Mouse (Mus musculus): Measurements from ENCODE around the gene Naa80.
A peak's percentile ranks its signal among the peaks of the same experiment; 100 is the strongest.

The Naa80 gene

DNA sequence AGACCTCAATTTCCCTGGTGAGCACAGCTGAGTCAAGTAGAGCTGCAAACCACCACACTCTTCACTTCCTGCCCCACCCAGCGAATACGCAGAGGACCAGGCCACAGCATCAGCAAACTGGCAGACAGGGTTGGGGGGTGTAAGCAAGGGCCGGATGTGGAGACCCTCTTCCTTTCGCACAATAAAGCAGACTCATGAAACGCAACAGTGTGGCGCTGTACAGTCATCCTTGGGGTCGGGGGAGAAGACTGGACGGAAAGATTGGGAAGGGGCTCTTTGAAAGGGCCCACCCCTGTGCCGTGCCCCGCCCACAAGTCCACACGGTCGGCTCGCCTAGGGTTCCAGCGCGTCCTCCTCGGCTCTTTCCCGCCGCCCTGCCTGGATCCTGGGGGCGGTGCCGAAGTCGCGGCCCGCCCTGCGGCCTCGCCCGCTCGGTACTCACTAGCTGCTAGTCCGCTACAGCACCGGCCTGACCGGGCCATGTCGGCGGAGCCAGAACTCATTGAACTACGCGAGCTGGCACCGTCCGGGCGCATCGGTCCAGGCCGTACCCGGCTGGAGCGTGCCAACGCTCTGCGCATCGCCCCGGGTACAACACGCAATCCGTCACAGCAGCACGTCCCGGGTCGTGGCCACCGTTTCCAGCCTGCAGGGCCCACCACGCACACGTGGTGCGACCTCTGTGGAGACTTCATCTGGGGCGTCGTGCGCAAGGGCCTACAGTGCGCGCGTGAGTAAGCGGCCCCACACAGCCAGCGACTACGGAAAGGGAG lies 27.4 kb upstream of the Naa80 start, which contains the start of gene Rassf1:
TSS of gene Rassf1 (plus strand) at position 439 of the 773 bp plus-strand sequence.
- DNase-seq (ENCODE audit: low read depth), result peak; percentile 93

DNA sequence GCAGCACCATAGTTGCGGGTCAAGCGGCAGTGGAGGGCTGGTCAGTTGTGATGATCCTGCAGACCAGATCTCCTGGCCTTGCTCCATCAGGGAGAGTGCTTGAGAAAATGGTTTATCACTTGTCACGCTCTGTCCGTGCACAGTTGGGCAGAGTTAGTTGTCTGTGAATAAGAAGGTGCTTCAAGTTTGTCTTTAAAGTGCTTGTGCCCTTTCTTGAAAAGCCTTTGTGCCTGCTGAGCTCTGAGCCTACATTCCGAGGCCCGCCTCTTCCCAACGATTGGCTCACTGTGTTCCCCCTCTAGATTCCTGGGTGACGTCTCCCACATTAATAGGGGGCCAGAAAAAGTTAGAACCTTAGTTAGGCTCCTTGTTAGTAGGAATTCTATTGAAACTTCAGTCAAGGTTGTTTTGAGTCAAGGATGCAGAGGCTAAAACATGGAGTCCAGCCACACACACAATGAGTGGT lies 26.8 kb upstream of the Naa80 start:
- no peak for DNase-seq (ENCODE audit: low read depth)

DNA sequence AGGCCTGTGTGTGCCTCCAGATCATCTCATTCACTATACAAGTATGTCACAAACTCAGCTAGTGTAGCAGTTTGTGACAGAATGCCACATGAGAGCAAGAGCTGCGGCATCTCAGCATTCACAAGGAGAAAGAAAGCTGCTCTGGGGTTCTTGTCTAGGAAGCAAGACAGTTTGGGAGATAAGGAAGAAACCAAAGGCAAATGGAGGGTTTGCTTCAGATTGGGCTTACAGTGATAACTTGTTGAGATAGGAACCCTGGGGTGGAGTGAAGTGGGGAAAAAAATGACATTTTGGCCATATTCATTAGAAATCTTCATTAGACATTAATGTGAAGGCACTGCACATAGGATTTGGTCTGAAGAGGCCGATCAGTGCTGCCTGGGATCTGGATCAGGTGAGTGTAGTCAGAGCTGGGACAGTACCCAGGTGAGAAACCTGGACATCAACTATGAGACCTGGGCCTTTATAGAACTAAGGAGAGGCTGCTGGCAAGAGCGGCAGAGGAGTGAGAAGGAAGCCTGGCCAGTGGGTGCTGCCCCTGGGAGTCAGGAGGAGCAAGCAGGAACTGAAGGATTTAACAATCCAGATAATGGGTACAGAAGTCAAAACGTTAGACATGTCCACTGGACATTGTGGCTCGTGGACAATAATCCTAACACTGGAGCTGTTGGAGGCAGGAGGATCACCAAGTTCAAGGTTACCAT lies 25.8 kb upstream of the Naa80 start:
- DNase-seq (ENCODE audit: low read depth), result peak; percentile 38

DNA sequence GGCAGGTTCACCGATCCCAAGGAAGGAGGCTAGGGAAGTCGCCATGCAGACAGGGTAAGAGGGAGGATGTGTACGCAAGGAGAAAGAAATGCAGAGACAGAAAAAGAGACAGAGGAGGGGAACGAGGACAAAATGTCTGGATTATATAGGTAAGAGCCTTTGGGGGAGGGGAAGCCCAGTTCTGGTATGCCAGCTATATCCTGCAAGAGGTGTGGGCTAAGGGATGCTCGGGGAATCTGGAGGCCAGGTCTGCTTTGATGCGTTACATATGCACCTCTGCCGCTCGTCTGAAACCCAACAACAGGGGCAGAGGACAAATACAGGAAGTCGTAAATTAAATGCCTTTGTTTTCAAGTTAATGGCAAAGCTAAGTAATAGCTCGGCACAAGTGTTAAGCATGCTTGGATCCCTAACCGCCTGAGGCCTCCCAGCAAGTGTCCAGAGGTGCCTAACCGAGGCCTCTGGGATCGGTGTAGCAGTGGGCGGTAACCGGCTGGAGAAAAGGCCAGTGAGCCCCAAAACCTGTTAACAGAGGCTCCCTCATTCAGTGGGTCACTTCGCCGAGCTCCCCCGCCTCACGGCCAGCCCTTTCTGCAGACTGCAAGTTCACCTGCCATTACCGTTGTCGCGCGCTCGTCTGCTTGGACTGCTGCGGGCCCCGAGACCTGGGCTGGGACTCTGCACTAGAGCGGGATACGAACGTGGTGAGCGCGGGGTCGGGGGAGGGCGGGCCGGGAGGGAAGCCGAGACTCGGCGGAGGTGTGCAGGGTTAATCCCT lies 25.0 kb upstream of the Naa80 start:
- peak; percentile 65 for DNase-seq (ENCODE audit: low read depth)

DNA sequence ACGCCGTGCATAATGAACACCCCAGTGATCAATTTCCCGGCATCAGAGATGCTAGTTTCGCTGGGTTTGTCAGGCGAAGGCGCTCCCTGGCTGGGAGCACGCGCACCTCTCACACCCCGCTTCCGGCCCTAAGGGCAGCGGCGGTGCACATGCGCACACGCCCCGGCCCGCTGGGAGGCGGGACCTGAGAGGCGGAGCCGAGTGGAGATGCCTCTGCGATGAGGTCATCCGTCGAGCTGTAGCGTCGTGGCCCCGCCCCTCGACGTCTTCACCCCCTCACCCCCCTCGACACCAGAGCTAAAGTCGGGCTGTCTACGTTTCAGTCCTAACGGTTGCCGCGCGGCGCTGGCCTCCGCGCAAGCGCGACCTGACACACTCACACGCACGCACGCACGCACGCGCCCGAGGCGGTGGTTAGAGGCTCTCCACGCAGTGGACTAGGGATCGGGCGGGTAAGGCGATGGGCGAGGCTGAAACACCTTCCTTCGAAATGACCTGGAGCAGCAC lies 24.3 kb upstream of the Naa80 start:
- peak; percentile 99 for DNase-seq (ENCODE audit: low read depth)

DNA sequence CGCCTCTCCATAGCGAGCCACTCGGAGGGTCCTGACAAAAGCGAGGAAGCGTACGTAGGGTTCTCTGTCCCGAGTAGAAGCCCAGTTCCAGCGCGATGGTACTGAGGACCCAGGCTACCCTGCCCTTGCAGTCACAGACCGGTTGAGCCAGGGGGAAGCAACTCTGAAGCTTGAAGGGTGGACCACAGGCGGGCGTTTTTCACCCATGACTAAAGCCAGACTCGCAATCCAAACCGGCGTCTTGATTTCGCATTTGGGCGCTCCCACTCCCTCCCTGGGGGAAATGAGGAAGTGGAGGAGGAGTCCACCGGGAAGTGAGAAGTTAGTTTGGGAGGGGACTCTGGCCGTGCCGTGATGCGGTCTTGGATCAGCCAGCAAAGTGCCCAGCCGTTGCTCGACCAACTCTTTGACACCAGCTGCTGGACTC lies 23.6 kb upstream of the Naa80 start:
- DNase-seq (ENCODE audit: low read depth), result no peak

DNA sequence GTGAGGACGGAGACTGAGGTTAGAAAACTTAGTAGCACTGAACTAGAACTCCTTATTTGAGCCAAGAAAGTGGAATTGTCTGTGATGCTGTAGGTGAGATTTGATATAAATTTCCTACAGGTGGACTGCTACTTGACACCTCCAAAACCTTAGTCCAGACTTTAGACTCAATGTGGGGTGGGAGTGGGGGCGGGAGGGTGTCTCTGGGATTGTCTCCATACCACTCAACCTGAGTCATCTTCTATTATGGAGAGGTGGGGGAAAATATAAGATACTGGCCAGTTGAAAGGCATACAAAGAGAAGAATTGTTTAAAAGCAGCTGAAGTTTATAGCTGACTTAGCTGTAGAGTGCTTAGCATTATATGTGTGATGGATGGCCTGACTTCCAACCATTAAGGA lies 23.0 kb upstream of the Naa80 start:
- DNase-seq (ENCODE audit: low read depth), result no peak

DNA sequence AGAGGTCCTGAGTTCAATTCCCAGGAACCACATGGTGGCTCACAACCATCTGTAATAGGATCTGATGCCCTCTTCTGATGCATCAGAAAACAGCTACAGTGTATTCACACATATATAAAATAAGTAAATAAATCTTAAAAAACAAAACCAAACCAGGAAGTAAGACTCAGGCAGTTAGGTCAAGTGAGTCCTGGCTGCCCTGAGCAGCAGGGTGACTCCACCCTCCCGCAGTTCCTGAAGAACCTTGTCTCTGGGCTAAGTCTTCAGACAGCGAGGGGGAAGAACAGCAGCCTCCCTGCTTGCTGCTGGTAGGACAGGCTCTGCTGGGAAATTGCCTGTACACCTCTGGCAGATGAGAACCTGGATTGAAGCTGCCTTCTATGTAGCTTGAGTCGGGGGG lies 22.3 kb upstream of the Naa80 start:
- DNase-seq (ENCODE audit: low read depth), result peak; percentile 35

- peak; percentile 96 for DNase-seq (ENCODE audit: low read depth)
These were observed 15.6 kb upstream of the Naa80 start, which contains the start of gene Tusc2 for GRCm38 (mm10) chr9:107563029-107563581. Gene Tusc2 (plus strand): TSS chr9:107563255.

DNA sequence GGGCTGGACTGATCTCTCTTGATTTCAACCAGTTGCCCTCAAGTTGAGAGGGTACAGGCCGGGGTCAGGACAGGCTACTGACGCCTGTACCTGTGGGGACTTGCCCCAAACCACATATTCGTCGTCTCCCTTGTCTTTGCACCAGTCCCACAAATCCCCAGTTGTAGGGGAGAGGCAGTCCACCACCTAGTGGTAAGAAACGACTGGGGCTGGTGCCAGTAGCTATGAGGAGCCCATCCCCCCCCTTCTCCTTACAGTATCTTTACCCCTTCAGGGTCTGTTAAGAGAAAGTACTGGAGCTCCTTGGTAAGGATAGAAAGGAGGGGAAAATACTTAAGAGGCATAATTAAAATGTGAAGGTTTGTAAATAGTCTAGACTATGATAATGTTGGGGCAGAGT lies 13.1 kb upstream of the Naa80 start:
- DNase-seq (ENCODE audit: low read depth), result peak; percentile 56

GRCm38 (mm10) chr9:107566041-107566709 lies 12.5 kb upstream of the Naa80 start:
- peak; percentile 89 for DNase-seq (ENCODE audit: low read depth)

DNA sequence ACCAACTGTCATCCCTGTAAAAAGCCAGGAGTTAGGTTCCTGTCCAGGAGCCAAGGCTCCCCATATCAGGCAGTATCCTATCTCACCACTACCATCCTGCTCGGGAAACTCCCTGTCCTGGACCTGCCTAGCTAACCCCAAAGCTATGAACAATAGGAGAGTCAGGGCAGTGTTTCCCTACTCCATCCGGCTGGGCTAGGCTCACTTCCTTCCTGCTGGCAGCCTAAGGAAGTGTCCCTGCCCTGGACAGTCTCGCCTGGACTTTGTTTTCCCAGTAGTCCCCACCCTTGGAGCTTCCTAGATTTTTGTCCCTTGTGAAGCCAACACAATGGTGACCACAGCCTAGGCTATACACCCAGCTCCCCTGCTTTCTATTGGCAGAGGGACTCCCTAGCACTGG lies 11.8 kb upstream of the Naa80 start:
- no peak for DNase-seq (ENCODE audit: low read depth)

DNA sequence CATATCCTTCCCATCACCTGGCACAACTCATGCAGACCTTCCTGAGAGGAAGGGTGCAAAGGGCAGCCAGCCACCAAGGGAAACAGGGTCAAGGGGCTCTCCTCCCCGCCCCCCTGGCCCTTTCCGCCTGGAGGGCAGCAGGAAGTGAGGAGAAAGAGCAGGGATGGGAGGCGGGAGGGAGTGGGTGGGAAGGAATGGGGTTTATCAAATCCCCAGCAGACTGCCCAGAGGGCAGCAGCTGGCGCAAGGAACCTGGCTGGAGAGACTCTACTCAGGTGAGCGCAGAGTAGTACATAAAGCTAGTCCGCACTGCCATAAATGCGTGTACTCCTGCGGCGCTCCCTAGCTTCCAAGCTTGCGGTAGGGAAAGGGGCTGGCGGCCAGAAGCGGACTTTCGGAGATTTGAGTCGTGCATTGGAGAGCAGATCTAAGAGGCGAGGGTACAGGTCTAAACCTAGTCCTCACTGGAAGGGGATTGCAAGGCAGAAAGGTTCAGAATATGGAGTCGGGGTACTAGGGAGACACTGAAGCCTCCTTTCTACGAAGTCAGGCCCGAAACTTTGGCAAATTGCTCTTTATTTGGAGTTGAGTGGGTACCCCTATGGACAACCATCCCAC lies 10.9 kb upstream of the Naa80 start, which contains the start of gene Hyal2:
TSS of gene Hyal2 (plus strand) at position 244 of the 618 bp plus-strand sequence.
- DNase-seq (ENCODE audit: low read depth), result no peak

- peak; percentile 93 for DNase-seq (ENCODE audit: low read depth)
These were observed 10.1 kb upstream of the Naa80 start for GRCm38 (mm10) chr9:107568331-107569261.

GRCm38 (mm10) chr9:107569270-107569669 lies 9.4 kb upstream of the Naa80 start:
- DNase-seq (ENCODE audit: low read depth), result no peak

DNA sequence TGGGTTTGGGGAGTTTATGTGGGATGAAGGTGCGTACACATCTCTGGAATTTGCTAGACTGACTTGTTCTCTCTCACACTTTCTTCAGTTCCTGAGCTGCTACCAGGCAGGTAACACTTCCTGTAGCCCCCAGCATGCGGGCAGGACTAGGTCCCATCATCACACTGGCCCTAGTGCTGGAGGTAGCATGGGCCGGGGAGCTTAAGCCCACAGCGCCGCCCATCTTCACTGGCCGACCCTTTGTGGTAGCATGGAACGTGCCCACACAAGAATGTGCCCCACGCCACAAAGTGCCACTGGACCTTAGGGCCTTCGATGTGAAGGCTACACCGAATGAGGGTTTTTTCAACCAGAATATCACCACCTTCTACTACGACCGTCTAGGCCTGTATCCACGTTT lies 8.7 kb upstream of the Naa80 start:
- DNase-seq (ENCODE audit: low read depth), result no peak

- DNase-seq (ENCODE audit: low read depth), result no peak
These were observed 7.8 kb upstream of the Naa80 start for GRCm38 (mm10) chr9:107570845-107571244.

- no peak for DNase-seq (ENCODE audit: low read depth)
These were observed 7.0 kb upstream of the Naa80 start for GRCm38 (mm10) chr9:107571534-107572326.

- DNase-seq (ENCODE audit: low read depth), result no peak
These were observed 6.4 kb upstream of the Naa80 start for GRCm38 (mm10) chr9:107572327-107572662.
